Mouse (Mus musculus) frontal cortex, postnatal 36 days (tissue): ENCODE measurements around the gene Creg2.
"Not testable (repeated sequence)": the region's sequence is repeated elsewhere in the genome, so short reads cannot be mapped to it uniquely, and the experiment has no call there.

Experiments
- DNase-seq, 2 experiments: peaks; one replicate each; pipeline ENCODE4 v3.0.0; 2022; ENCODE audit warnings: low spot score in 2 of 2

Gene Creg2

DNA sequence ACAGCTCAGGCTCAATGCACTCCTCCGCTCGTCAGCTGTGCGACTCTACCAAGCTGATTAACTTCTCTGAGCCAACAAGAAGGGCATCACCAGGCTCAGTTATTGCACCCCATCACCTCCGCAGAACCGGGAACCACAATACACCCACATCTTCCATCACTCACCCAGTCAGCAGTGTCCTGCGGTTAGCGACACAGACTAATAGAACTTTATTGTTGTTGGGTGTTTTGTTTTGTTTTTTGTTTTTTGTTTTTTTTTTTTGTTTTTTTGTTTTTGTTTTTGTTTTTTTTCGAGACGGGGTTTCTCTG is at the start of gene Creg2:
Creg2 (minus strand) TSS at position 234 of the 308 bp plus-strand sequence.
- no peak for DNase-seq

DNA sequence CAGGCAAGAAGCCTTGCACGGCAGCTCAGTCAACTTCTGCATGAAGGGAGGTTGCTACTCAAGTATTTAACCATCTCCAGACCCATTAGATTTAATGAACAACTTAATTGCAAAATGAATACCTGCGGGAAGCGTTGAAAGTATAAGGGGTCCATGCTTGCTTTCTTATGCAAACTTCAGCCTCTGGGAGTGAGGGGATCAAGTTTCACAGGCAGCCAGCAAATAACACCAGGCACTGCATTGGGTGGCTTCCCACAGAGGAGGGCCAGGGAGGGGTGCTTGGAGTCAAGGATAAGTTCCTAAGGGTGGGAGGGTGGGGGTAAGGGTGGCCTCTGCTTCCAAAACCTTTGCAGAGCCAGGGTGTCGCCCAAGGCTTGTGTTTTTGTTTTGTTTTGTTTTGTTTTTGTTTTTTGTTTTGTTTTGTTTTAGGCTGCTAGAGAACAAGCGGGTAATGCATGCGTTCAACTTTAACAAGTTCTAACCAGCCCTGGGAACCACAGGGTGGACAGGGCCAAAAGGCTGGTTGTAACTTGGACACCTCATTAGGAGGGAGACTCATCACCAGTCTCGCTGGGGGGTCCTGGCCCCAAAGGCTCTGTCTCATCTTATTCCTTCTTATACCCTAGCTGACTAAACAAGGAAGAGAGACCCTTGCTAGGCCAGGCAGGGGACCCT is 49.5 kb upstream of the Creg2 start:
- no peak for DNase-seq

DNA sequence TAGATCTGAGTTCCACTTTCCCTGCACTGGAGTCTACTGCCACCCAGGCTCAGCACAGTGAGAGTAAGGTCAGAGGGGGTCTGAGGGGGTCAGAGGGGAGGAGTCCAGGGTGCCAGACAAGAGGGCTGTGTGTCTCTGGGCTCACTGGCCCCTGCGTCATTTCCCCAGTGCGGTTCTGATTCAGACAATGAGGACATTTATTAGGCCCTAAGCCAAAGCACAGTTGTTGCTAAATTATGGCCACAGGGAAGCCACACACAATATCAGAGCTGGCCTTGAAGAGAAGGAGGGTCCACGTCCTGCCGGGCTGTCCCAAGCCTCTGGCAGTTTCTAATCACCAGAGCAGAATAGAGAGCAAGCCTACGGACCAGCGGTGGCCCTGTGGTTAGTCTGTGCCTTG is 47.2 kb upstream of the Creg2 start:
- no peak for DNase-seq

DNA sequence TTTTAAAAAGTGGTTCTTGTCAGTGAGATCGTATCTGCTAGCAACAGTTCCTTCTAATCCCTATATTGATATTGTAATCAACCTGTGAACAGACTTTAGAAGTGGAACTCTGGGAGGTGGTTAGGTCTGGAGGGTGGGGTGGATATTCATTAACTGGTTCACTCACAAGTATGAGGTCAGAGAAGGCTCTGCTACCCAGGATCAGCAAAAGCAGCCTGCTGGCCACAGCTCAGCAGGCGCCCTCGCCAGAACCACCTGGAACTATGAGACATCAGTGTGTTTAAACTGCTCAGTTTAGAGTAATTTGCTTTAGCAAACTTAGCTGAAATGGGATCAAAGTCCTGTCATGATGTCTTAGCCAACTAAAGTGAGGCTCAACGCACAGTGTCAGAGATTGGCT is 43.9 kb upstream of the Creg2 start:
- DNase-seq: no peak

DNA sequence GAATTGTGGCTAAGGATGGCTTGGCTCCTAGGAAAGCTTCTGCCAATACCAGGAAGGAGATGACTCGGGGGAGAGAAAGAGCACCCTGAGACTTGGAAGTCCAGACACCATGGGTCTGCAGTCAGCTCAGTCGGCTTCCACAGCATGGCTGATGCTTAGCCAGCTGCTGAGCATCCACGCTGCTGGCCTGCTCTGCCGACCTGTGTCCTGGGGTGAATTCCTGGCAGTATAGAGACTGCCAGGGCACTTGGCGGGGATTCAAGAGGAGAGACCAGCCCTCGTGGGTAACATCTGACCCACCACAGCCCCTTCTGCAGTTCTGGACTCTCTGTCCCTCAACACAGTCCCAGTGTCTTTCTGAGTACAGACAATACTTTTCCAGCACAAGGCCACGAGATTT is 43.5 kb upstream of the Creg2 start:
- no peak for DNase-seq

DNA sequence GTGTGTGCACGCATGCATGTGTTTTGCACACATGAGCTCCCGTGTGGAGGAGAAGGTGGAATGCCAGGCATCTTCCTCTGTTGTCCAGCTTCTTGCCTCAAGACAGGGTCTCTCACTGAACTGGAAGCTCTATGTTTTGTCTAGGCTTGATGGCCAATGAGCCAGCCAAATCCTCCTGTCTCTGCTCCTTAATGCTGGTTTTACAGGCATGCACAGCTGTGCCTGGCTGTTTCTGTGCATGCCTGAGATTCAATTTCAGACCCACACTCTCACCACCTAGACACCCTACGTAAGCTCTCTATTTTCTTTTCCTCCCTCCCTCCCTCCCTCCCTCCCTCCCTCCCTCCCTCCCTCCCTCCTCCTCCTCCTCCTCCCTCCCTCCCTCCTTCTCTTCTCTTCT is 40.7 kb upstream of the Creg2 start:
- DNase-seq: no peak

DNA sequence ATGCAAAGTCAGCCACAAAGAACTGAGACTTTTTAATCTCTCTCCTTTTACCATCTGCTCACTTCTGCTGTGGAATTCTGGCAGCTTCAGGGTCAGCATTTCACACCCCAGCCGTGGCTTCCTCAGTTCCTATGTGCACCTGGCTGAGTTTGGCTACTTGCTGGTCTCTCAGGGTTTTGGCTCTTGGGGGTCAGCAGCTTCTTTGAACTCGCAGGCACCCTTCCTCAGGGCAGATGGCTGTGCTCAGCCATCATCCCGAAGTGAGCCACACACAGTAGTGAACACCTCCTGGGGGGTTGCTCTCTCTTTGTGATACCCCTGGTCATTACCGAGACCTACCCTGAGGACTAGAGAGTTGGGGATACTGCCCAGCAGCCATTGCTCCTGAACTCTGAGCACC is 39.8 kb upstream of the Creg2 start:
- no peak for DNase-seq

DNA sequence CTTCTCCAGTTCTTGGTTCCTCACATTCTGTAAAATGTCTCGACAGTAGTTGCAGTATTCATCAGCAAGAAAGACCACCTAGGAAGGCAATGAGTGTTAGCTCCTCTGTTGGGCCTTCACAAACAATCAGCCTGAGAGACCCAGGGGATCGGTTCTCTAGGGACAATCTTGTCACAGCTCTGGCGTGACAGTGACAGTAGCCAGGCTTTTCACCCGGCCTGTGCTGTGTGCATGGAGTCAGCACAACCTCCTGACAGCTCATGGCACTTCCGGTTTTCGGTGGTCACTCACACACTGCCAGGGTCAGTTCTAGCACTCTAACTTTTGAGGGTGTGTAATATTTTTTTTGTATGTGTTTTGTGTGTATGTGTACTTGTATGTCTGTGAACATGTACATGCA is 37.3 kb upstream of the Creg2 start:
- no peak for DNase-seq

DNA sequence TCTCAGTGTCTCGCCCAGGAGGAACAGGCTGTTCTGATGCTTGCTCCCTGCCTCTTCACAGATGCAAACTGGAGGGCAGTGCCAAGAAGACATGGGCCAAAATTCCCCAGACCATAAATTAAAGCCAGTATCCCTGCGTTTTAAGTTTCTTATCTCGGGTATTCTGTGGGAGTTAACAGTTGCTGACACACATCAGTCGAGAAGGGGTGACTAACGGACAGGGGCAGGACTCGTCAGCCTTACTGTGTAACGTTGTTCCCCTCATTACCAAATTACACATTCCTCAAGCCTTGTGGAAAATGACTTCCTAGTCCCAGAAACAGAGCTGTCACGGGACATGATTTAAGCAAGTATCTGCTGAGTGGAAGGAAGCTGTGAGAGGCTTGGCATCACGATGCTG is 36.0 kb upstream of the Creg2 start:
- DNase-seq: no peak

DNA sequence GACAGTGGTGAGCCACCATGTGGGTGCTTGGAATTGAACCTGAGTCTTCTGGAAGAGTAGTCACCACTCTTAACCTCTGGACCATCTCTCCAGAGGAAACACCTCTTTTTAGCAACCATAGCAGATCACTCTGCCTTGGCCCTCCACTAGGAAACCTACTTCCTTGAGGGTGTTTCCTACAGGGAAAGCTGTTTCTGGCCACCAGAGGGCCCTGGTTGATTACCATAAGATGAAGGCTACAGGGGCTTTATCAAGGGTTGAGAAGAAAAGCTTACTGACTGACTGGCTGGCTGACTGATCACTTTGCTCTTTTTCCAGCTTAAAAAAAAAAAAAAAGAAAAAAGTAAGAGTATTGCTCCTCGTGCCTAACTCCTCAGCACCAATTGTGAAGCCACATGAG is 34.6 kb upstream of the Creg2 start:
- peak; percentile 57 to 85 for DNase-seq

DNA sequence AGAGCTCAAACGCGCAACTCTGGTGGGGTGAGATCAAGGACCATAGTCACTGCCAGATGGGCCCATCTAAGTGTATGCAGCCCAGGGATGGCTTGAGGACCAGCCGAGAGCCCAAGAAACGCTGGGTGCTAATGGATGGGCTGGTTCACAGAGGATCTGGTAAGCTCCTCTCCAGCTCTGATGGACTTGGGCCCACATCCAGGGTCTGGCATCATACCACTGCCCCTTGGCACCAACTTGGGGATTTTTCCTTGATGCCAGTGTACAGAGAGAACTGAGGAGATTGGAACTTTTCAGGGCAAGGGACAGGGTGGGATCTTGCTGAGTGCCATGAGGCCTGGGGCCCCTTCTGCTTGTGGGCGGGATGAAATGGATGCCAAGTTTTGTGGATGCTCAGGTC is 30.4 kb upstream of the Creg2 start:
- DNase-seq: no peak

DNA sequence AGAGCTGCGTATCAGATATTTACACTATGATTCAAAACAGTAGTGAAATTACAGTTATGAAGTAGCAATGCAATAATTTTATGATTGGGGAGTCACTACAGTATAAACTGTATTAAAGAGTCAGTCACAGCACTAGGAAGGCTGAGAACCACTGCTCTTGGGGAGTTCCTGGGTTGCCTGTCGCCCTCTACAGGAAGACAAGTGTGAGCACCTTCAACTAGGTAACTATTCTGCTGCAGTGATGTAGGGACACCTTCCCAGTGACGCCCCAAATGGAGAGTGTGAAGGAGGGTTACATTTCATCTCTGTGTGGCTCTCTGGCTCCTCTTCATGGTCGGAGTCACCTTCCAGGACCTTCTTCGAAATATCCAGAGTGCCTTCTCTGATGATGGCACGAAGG is 29.3 kb upstream of the Creg2 start:
- no peak for DNase-seq

DNA sequence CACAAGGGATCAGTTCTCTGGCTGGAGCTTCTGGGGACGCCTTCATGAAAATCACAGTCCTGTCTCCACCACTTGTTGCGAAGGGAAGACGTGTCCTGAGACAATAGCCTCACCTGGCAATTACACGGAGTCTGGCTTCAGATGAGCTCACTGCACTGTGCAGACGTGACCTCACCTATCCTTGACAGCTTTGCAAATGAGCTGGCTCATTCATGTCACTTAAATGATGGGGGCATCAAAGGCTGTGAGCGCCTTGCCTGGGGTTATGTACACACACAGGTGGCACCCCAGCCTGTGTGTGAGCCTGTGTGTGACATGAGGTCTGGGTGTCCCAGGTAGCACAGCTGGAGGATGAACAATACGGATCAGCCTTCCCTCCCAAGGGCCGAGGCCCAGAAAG is 27.6 kb upstream of the Creg2 start:
- no peak for DNase-seq

DNA sequence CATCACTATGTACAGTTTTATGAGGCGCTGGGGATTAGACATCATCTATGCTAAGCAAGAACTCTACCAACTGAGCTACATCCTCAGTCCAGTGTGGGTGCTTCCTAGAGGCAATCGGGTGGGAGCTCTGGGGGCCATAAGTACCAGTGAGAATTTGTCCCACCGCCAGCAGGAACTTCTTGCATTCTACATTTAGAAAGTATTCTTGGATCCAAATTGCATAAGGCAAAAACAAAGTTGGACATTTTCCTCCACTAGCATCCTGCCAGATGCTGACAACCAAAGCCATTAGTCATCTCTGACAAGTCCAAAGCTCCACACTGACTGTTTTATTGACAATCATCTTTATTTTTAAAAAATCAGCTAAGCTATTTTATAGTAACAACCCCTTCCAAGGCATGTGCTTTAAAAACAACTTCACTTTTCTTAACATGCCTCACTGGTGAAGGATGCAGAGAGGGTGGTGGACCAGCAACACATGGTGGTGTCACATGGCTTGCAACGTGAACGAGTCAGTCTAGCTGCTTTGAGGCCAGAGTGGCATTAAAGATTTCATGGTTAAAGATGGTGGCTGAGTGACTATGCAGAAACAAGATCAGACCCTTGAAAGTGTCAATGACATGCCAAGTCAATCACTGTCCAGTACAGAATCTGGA is 25.1 kb upstream of the Creg2 start:
- DNase-seq: peak; percentile 29 to 64

DNA sequence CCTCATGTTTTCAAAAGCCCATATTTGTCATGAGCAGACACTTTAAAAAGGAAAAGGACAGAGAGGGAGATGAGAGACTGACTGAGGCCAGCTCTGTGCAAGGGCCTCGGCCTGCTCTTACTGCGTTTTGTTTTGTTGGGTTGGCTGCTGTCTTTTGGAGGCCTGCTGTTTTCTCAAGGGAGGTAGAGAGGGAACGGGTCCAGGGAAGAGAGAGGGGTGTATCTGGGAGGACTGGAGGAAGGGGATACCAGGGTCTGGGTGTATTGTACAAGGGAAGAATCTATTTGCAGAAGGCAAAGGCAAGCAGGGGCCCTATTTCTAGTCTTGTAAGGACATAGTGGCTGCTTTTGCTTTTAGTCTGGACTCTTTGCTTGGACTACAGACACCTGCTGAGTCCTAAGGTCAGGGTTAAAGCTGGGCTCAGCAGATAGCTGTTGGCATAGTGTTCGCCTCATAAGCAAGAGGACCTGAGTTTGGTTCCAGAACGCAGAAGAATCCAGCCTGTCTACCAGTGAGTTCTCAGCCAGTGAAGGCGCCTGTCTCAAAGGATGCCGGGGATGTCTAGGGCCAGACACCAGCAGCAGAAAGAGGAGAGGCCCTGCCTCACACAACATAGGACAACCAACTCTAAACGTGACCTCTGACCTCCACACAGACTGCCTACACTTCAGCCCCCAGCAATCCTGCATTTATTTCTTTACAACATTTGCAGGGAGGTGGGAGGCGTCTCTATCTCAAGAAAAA is 21.3 kb upstream of the Creg2 start:
- DNase-seq: no peak

DNA sequence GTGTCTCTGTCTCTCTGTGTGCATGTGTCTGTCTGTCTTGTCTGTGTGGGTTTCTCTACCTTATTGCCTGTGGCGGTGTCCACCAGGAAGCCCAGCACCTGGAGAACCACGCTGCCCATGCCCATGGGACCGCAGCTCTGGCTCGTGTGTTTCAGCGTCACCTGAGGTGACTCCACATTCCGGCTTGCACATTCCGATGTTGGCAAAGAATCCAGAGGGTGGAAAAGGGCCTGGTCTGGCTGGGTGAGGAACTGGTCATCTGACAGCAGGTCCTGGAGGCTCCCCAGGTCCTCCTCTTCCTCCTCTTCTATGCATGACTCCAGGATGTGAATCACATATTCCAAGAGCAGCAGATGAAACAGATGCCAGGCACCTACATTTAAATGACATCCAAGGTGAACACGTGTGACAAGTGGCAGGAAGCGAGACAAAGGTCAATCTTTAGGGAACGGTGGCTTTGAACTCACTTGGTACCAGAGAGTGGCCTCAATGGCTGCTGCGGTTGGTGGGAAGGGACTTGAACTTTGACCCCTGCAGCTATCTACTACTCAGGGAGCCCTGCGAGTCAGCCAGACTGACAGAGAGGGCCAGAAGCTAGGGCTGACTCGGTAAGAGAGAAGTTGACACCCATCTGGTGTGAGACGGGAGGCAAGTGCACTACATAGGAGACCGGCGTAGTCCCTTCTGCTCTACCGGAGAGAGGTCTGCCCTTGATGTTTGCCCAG is 19.1 kb upstream of the Creg2 start:
- no peak for DNase-seq

DNA sequence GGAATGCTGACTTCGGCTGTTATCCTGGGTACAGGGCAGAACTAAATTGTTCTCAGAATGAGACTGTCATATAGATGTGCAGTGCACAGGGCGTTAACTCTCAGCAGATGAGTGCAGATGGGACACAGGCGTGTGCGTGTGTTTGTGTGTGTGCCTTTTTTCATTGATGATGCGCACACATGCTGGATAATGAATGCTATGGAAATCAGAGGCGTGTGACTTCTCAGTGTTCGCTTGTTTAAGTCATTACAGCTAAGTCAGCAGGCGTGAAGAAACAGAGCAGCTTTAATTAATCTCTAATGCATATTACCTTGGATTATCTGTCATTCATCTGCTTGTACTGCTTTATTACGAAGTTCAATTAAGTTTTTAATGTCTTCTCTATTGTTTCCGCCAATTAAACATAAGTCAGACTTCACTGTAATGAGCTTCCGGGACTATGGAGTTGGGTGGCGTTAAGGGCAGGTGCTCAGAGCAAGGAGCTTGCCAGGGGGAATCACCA is 15.5 kb upstream of the Creg2 start:
- DNase-seq: no peak

DNA sequence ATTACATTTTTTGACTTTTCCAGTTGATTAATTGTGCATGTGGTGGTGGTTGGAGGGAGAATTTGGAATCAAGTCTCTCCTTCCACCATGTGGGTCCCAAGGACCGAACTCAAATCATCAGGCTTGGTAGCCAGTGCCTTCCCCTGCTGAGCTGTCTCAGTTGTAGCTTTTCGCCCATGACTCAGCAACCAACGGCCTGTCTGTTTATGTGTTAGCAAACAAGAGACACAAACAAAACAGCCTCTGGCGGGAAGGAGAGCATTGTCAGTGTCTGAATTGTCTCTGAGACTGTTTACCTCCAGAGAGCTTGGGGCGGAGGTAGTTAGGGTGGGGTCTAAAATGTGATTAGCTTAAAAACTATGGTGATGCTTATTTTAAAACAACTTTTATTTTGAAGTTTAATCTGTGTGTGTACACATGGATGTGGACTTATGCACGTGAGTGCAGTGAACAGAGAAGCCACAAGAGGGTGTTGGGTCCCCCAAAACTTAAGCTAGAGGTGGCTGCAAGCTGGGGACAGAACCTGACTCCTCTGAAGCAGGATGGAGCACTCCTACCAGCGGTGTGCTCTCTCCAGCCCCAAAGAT is 12.9 kb upstream of the Creg2 start:
- DNase-seq: no peak

DNA sequence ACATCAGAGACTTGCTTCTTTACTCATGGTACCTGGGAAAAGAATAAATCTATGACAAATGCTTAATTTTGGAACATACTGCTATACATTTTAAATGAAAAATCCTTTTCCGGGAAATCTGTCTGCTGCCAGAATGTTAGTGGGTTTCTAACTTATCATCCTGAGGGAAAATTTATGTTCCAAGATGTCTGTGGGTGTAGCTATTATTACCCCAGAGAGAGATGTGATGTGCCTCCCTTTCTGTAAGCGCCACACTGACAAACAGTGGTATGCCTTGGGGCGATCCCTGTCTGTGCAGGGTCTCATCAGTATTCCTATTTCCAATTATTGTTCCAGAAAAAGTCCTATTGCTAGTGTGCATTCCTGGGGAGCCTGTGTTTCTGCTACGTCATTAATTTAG is 11.8 kb upstream of the Creg2 start:
- peak in 1 of 2 experiments; percentile 25 for DNase-seq

DNA sequence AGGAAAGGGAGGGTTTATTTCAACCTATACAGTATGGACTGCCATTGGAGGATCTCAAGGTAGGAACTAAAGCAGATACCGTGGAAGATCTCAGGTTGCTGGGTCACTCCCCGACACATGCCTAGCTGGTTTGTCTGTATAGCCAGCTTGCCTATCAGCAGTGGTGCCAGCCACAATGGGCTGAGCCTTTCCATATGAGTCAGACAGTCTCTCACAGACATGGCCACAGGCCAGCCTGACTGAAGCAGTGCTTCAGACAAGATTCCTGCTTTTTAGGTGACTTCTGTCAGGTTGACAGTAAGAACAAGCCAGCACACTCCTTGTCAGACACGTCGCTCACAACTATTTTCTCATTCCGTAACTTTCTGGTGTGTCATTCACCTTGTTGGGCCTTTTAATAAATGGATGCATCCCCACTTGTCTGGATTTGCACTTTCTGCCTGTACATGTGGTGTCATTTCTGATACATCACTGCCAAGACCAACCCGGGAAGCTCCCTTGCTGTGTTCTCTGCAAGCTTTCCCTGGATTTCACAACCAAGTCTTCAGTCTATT is 5.8 kb upstream of the Creg2 start:
- no peak for DNase-seq

DNA sequence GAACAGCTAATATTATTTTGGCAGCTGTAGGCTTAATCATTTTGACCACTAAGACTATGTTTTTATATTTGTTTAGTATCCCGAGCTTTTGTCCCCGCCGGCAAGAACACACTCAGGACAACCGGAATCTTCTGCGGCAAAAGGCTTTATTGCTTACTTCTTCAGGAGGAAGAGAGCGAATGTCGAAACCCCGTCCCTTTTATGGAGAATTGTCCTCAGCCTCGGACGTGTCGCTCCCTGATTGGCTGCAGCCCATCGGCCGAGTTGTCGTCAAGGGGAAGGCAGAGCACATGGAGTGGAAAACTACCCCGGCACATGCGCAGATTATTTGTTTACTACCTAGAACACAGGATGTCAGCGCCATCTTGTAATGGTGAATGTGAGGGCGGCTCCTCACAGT is 3.6 kb upstream of the Creg2 start:
- not testable (repeated sequence) for DNase-seq

DNA sequence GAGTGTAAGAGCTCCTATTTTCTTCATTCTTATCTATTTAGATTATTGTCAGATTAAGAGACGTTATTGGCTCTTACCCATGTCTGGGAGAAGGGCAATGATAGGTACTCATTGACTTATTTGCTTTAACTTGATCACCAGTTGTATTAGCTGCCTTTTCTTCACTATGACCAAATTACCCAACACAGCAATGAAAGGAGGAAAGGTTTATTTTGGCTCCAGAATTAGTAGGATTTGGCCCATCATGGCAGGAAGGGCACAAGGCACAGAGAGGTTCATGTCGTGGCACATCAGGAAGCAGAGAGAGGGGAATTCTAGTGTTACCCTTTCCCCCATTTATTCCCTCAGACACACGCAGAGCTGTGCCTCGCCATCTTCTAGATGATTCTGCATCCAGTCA is 1.8 kb upstream of the Creg2 start:
- no peak for DNase-seq
